Mouse (Mus musculus) ES-Bruce4 (cell line): ENCODE results near the gene Lce1k.

Experiments used
- CTCF ChIP-seq: IDR thresholded peaks from one replicate; pipeline ENCODE4 v1.8.1; 2011; ENCODE audit warnings: low read depth, low read length
- POLR2A ChIP-seq: IDR thresholded peaks from one replicate; pipeline ENCODE4 v1.8.1; 2011; ENCODE audit warnings: low read length; ENCODE audit not compliant: insufficient read depth

- TF ChIP-seq CTCF (no peak), POLR2A (no peak)
These were observed 18.1 kb upstream of the Lce1k start for GRCm38 (mm10) chr3:92825808-92826207.
